Mouse (Mus musculus): ENCODE measurements at regions not wholly inside any gene's neighbourhood (a gene's known extent, or its start where the extent isn't known, plus 50 kb on each side); places are given as distances from the start of the nearest gene placed in this dataset.

GRCm38 (mm10) chr3:117155274-117155673 is 186.5 kb upstream of the Palmd start:
- Histone ChIP-seq H3K9me3 (no peaks in the 10 kb centered on the region), H3K4me2 (no peak overlapping the region), H3K9ac (no peak overlapping the region), H3K27ac (no peak overlapping the region), H3K4me1 (no peaks in the 10 kb centered on the region), H3K36me3 (no peaks in the 10 kb centered on the region), H3K27me3 (no peaks in the 10 kb centered on the region), H3K4me3 (no peak overlapping the region)
- 86% methylated on average over 6 of the region's 6 CpGs for WGBS
- ATAC-seq (ENCODE audit: insufficient number of reproducible peaks, insufficient read depth, low FRiP score, low TSS enrichment, low read depth) = no peak

GRCm38 (mm10) chr3:117153011-117153473 is 184.3 kb upstream of the Palmd start:
- no peak overlapping the region for H3K4me3 ChIP-seq
- H3K9ac ChIP-seq = no peak overlapping the region
- H3K27ac ChIP-seq = no peak overlapping the region
- no peaks in the 10 kb centered on the region for H3K36me3 ChIP-seq
- H3K9me3 ChIP-seq = no peaks in the 10 kb centered on the region
- H3K27me3 ChIP-seq = no peaks in the 10 kb centered on the region
- H3K4me1 ChIP-seq = no peaks in the 10 kb centered on the region
- 48% methylated on average over 2 of the region's 2 CpGs for WGBS
- H3K4me2 ChIP-seq = no peak overlapping the region
- ATAC-seq (ENCODE audit: insufficient number of reproducible peaks, insufficient read depth, low FRiP score, low TSS enrichment, low read depth) = no peak

GRCm38 (mm10) chr3:117152414-117152813 is 183.6 kb upstream of the Palmd start:
- H3K4me1 ChIP-seq = no peaks in the 10 kb centered on the region
- ATAC-seq (ENCODE audit: insufficient number of reproducible peaks, insufficient read depth, low FRiP score, low TSS enrichment, low read depth) = no peak
- H3K9me3 ChIP-seq = no peaks in the 10 kb centered on the region
- no peak overlapping the region for H3K27ac ChIP-seq
- no peak overlapping the region for H3K9ac ChIP-seq
- 84% methylated on average over 8 of the region's 8 CpGs for WGBS
- H3K4me3 ChIP-seq = no peak overlapping the region
- H3K4me2 ChIP-seq = no peak overlapping the region
- no peaks in the 10 kb centered on the region for H3K27me3 ChIP-seq
- no peaks in the 10 kb centered on the region for H3K36me3 ChIP-seq

GRCm38 (mm10) chr3:117147414-117147813 is 178.6 kb upstream of the Palmd start:
- Histone ChIP-seq H3K9me3 (no peaks in the 10 kb centered on the region), H3K36me3 (no peaks in the 10 kb centered on the region), H3K4me2 (no peak overlapping the region), H3K9ac (no peak overlapping the region), H3K4me1 (no peaks in the 10 kb centered on the region), H3K4me3 (no peak overlapping the region), H3K27me3 (no peaks in the 10 kb centered on the region), H3K27ac (no peak overlapping the region)
- ATAC-seq (ENCODE audit: insufficient number of reproducible peaks, insufficient read depth, low FRiP score, low TSS enrichment, low read depth) = no peak
- WGBS = 88% methylated on average over 2 of the region's 2 CpGs

GRCm38 (mm10) chr3:117139835-117140234 is 171.0 kb upstream of the Palmd start:
- Histone ChIP-seq H3K9ac (no peak overlapping the region), H3K36me3 (no peaks in the 10 kb centered on the region), H3K4me2 (no peak overlapping the region), H3K9me3 (no peaks in the 10 kb centered on the region), H3K27me3 (no peaks in the 10 kb centered on the region), H3K4me1 (no peaks in the 10 kb centered on the region), H3K27ac (no peak overlapping the region), H3K4me3 (no peak overlapping the region)
- no peak for ATAC-seq (ENCODE audit: insufficient number of reproducible peaks, insufficient read depth, low FRiP score, low TSS enrichment, low read depth)
- 74% methylated on average over 2 of the region's 2 CpGs for WGBS

GRCm38 (mm10) chr3:117138720-117139119 is 169.9 kb upstream of the Palmd start:
- WGBS = 72% methylated on average over 7 of the region's 7 CpGs
- Histone ChIP-seq H3K27ac (no peak overlapping the region), H3K4me1 (no peaks in the 10 kb centered on the region), H3K4me2 (no peak overlapping the region), H3K36me3 (no peaks in the 10 kb centered on the region), H3K9ac (no peak overlapping the region), H3K4me3 (no peak overlapping the region), H3K9me3 (no peaks in the 10 kb centered on the region), H3K27me3 (no peaks in the 10 kb centered on the region)
- ATAC-seq (ENCODE audit: insufficient number of reproducible peaks, insufficient read depth, low FRiP score, low TSS enrichment, low read depth) = no peak

GRCm38 (mm10) chr3:117132897-117133296 is 164.1 kb upstream of the Palmd start:
- no peak for ATAC-seq (ENCODE audit: insufficient number of reproducible peaks, insufficient read depth, low FRiP score, low TSS enrichment, low read depth)
- no peaks in the 10 kb centered on the region for H3K36me3 ChIP-seq
- WGBS = 84% methylated on average over 4 of the region's 4 CpGs
- no peak overlapping the region for H3K9ac ChIP-seq
- no peak overlapping the region for H3K27ac ChIP-seq
- no peaks in the 10 kb centered on the region for H3K4me1 ChIP-seq
- no peak overlapping the region for H3K4me2 ChIP-seq
- no peak overlapping the region for H3K4me3 ChIP-seq
- H3K9me3 ChIP-seq = no peaks in the 10 kb centered on the region
- no peaks in the 10 kb centered on the region for H3K27me3 ChIP-seq

- 88% methylated on average over 3 of the region's 3 CpGs for WGBS
- Histone ChIP-seq H3K27me3 (no peaks in the 10 kb centered on the region), H3K4me1 (no peaks in the 10 kb centered on the region), H3K27ac (no peak overlapping the region), H3K36me3 (no peaks in the 10 kb centered on the region), H3K9ac (no peak overlapping the region), H3K4me3 (no peak overlapping the region), H3K4me2 (no peak overlapping the region), H3K9me3 (no peaks in the 10 kb centered on the region)
- ATAC-seq (ENCODE audit: insufficient number of reproducible peaks, insufficient read depth, low FRiP score, low TSS enrichment, low read depth) = no peak
These were observed 153.4 kb upstream of the Palmd start for GRCm38 (mm10) chr3:117122211-117122610.

- no peaks in the 10 kb centered on the region for H3K9me3 ChIP-seq
- H3K27me3 ChIP-seq = no peaks in the 10 kb centered on the region
- H3K9ac ChIP-seq = no peak overlapping the region
- ATAC-seq (ENCODE audit: insufficient number of reproducible peaks, insufficient read depth, low FRiP score, low TSS enrichment, low read depth) = no peak
- no peak overlapping the region for H3K4me3 ChIP-seq
- WGBS = 45% methylated on average over 13 of the region's 13 CpGs
- H3K4me2 ChIP-seq = no peak overlapping the region
- H3K4me1 ChIP-seq = no peaks in the 10 kb centered on the region
- no peaks in the 10 kb centered on the region for H3K36me3 ChIP-seq
- no peak overlapping the region for H3K27ac ChIP-seq
These were observed 151.6 kb upstream of the Palmd start for GRCm38 (mm10) chr3:117120086-117121055.

GRCm38 (mm10) chr3:117119576-117119975 is 150.8 kb upstream of the Palmd start:
- H3K27ac ChIP-seq = no peak overlapping the region
- 61% methylated on average over 5 of the region's 5 CpGs for WGBS
- no peak overlapping the region for H3K9ac ChIP-seq
- H3K9me3 ChIP-seq = no peaks in the 10 kb centered on the region
- H3K27me3 ChIP-seq = no peaks in the 10 kb centered on the region
- no peak overlapping the region for H3K4me3 ChIP-seq
- no peaks in the 10 kb centered on the region for H3K4me1 ChIP-seq
- H3K4me2 ChIP-seq = no peak overlapping the region
- no peak for ATAC-seq (ENCODE audit: insufficient number of reproducible peaks, insufficient read depth, low FRiP score, low TSS enrichment, low read depth)
- H3K36me3 ChIP-seq = no peaks in the 10 kb centered on the region

- Histone ChIP-seq H3K27me3 (no peaks in the 10 kb centered on the region), H3K4me3 (no peak overlapping the region), H3K36me3 (no peaks in the 10 kb centered on the region), H3K4me2 (no peak overlapping the region), H3K9me3 (no peaks in the 10 kb centered on the region), H3K4me1 (no peaks in the 10 kb centered on the region), H3K9ac (no peak overlapping the region), H3K27ac (no peak overlapping the region)
- ATAC-seq (ENCODE audit: insufficient number of reproducible peaks, insufficient read depth, low FRiP score, low TSS enrichment, low read depth) = no peak
- WGBS = 59% methylated on average over 1 of the region's 1 CpGs
These were observed 149.1 kb upstream of the Palmd start for GRCm38 (mm10) chr3:117117838-117118237.

GRCm38 (mm10) chr3:117116210-117116609 is 147.4 kb upstream of the Palmd start:
- Histone ChIP-seq H3K4me3 (no peak overlapping the region), H3K9ac (no peak overlapping the region), H3K36me3 (no peaks in the 10 kb centered on the region), H3K4me1 (no peaks in the 10 kb centered on the region), H3K9me3 (no peaks in the 10 kb centered on the region), H3K4me2 (no peak overlapping the region), H3K27ac (no peak overlapping the region), H3K27me3 (no peaks in the 10 kb centered on the region)
- no peak for ATAC-seq (ENCODE audit: insufficient number of reproducible peaks, insufficient read depth, low FRiP score, low TSS enrichment, low read depth)
- 78% methylated on average over 2 of the region's 2 CpGs for WGBS
